Mouse (Mus musculus): Measurements from ENCODE around the gene Phf21b. TPM values are rescaled to one million over a fixed set of nuclear protein-coding genes. Genes with fewer than 3 reads are reported as not detected.
"Not testable (repeated sequence)": the region's sequence is repeated elsewhere in the genome, so short reads cannot be mapped to it uniquely, and the experiment has no call there.

Gene Phf21b
- polyA plus RNA-seq, 1 experiment from 2014 or later: 20.2 TPM

DNA sequence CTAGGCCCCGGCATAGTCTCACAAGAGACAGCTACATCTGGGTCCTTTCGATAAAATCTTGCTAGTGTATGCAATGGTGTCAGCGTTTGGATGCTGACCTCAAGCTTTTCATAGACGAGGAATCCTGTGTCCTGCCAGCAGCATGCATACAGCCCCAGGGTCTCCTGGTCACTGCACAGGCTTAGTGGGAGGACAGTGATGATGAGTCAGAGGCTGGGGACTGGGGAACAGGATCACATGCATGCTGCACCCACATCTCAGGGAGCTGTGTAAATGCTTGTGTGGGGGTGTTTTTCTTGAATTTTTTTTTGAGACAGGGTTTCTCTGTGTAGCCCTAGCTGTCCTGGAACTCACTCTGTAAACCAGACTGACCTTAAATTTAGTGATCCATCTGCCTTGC is 87.3 kb downstream of the Phf21b start:
- WGBS: 89% methylated on average over 4 of the region's 4 CpGs
- not testable (repeated sequence) for H3K27ac ChIP-seq; ATAC-seq (ENCODE audit: low FRiP score, low read depth); H3K9me3 ChIP-seq; H3K36me3 ChIP-seq; H3K9ac ChIP-seq; H3K4me3 ChIP-seq; H3K27me3 ChIP-seq (replicated peaks); H3K4me2 ChIP-seq (replicated peaks)
- H3K4me1 ChIP-seq: peaks cover 26% of the 10 kb centered on the region

DNA sequence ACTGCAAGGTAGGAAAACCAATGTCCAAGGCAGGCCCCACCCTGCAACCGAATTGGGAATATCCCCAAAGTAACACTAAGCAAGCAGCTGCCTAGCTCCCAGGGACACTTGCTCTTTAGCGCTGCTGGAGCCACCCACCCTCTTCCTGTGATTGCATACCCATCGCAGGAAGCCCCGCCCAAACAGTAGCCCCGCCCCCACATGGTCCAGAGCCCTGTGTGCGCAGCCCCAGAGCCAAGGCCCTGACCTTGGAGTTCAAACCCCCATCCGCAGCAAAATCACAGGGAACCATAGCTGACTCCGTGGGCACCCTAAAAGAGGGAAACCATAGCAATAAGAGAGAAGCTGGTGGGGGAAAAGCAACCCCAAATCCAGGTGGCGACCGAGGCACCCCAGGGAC is 89.2 kb downstream of the Phf21b start:
- no peak overlapping the region for H3K4me2 ChIP-seq (replicated peaks)
- no peak overlapping the region for H3K4me3 ChIP-seq
- ATAC-seq (ENCODE audit: low FRiP score, low read depth): no peak
- H3K9ac ChIP-seq: no peak overlapping the region
- no peaks in the 10 kb centered on the region for H3K9me3 ChIP-seq
- H3K36me3 ChIP-seq: no peaks in the 10 kb centered on the region
- H3K27ac ChIP-seq: no peak overlapping the region
- no peaks in the 10 kb centered on the region for H3K27me3 ChIP-seq (replicated peaks)
- H3K4me1 ChIP-seq: peaks cover 20% of the 10 kb centered on the region
- 41% methylated on average over 10 of the region's 10 CpGs for WGBS

DNA sequence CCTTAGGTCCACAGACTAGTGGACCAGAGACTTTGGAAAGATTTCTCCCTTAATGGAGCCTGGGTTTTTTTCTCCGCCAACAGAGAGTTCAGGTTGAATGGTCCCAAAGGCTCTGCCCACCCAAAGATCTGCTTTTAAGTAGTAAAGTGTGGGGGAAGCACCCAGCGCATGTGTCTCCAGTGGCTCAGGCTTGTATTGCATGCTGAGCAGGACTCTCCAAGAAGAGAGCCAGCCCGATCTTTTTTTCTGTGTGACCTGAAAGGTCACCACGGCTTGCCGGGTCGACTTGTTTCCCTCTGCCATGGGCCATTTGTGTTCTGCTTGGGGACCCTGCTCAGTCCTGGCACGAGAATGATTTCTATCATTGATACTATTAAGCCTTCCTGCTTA is 92.4 kb downstream of the Phf21b start:
- Histone ChIP-seq H3K9me3 (no peaks in the 10 kb centered on the region), H3K27me3 (replicated peaks) (no peaks in the 10 kb centered on the region), H3K9ac (no peak overlapping the region), H3K27ac (peak overlapping the region; percentile 3; the same call in 1 of the 2 replicates), H3K4me3 (no peak overlapping the region), H3K4me2 (replicated peaks) (0 out of 2 replicates have a peak overlapping the region, but pooled peaks have one; percentile 16), H3K4me1 (peaks cover 16% of the 10 kb centered on the region), H3K36me3 (no peaks in the 10 kb centered on the region)
- ATAC-seq (ENCODE audit: low FRiP score, low read depth): no peak
- WGBS: 21% methylated on average over 7 of the region's 7 CpGs

DNA sequence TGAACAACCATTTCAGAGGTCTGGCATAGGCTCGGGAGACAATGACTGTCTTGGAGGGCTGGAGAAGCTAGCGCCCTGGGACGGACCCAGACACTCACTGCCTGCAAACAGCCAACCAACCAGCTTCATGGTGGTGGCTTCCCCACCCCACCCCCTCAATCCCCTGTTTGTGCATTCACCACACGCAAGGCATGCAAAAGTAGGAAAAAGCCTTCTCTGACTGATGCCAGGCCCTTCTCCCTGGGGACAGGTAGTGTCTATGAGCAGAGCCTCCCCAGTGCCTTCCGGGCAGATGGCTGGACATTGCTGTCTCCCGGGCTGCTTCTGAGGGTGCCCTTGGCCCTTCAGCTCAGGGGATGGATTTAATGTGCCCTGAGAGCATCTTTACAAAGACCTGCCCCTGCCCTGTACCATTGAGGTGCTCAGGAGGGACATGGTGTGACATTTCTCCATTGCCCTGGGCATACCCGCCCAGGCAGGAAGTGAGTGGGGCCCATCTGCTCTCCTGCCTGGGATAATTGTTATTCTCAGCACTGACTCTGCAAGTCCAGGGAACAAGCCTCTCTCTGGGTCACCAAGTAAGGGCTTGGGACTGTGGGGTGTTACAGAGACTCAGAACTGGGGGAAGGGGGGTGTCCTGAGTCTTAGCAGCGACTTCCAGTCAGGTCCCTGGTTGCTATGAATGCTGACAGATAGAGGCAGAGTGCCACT is 93.0 kb downstream of the Phf21b start:
- Histone ChIP-seq H3K27ac (peak overlapping the region; percentile 3; the same call in 1 of the 2 replicates), H3K9ac (no peak overlapping the region), H3K4me2 (replicated peaks) (0 out of 2 replicates have a peak overlapping the region, but pooled peaks have one; percentile 16), H3K4me1 (peaks cover 16% of the 10 kb centered on the region), H3K4me3 (no peak overlapping the region), H3K36me3 (no peaks in the 10 kb centered on the region), H3K9me3 (no peaks in the 10 kb centered on the region), H3K27me3 (replicated peaks) (no peaks in the 10 kb centered on the region)
- 46% methylated on average over 8 of the region's 8 CpGs for WGBS
- peak; percentile 61 for ATAC-seq (ENCODE audit: low FRiP score, low read depth)

DNA sequence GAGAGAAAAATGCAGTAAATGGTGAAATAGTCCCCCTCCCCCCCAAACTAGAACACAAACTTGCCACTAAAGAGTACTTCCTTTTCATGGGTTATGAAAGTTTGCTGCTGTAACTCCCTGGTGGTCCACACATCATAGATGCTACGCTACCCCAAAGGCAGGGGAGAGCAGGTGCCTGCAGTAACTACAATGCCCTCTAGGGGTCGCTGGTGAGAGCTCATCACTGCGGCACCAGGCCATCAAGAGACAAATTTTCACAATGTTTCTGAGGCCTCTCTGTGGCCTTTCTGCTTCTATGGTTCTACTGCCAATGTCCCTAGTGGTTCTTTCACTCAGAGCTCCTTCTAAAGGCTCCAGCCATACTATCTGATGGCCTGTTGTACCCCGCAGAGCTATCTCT is 97.4 kb downstream of the Phf21b start:
- Histone ChIP-seq H3K4me3 (no peak overlapping the region), H3K9ac (no peak overlapping the region), H3K4me2 (replicated peaks) (no peak overlapping the region), H3K27me3 (replicated peaks) (0 out of 2 replicates have a peak, but pooled peaks cover 8% of the 10 kb centered on the region), H3K27ac (no peak overlapping the region), H3K4me1 (peaks cover 25% of the 10 kb centered on the region), H3K36me3 (no peaks in the 10 kb centered on the region), H3K9me3 (no peaks in the 10 kb centered on the region)
- ATAC-seq (ENCODE audit: low FRiP score, low read depth): no peak
- WGBS: 32% methylated on average over 4 of the region's 4 CpGs

DNA sequence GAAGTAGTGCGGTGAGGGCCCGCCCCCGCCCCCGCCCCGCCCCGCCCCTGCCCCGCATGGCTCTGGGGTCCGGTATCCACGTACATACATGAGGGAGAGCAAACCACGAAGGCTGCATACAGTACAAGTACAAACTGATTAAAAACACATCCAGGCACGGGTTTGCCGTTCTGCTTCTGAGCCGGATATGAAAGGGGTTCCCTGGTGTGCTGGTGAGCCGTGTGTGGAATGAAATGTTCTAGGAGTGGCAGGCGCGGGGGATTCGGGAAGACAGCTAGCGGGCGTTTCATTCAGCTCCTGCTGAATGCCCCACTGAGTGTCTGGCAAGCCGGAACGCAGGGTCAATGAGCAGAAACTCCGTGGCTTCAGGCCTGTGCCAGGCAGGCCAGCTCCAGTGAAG is 99.4 kb downstream of the Phf21b start:
- WGBS: under 1% methylated on average over 22 of the region's 22 CpGs
- Histone ChIP-seq H3K4me2 (replicated peaks) (peak overlapping the region; percentile 68), H3K9me3 (no peaks in the 10 kb centered on the region), H3K27me3 (replicated peaks) (0 out of 2 replicates have a peak, but pooled peaks cover 8% of the 10 kb centered on the region), H3K9ac (peak overlapping the region; percentile 47), H3K36me3 (no peaks in the 10 kb centered on the region), H3K27ac (peak overlapping the region; percentile 59; the same call in 1 of the 2 replicates), H3K4me1 (peaks cover 24% of the 10 kb centered on the region), H3K4me3 (peak overlapping the region; percentile 29)
- ATAC-seq (ENCODE audit: low FRiP score, low read depth): peak; percentile 35; the same call in 1 of the 2 replicates

DNA sequence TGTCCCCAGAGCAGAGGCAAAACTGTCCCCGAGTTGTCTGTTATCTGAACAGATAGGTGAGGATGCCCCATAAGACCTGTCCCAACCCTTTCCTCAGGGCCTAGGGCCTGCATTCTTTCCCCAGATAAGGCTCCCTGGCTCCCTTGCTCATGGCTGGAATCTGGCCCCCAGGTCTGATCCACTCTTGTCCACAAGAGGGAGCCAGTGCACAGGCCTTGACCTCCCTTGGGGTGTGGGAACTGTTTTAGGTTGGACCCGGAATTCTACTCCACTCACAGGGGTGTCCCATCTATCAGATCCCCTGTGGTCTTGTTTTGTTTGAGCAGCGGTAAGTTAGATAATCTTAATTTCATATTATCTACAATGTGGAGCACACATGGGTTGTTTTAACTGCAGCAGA is 100.9 kb downstream of the Phf21b start:
- Histone ChIP-seq H3K4me2 (replicated peaks) (no peak overlapping the region), H3K27ac (no peak overlapping the region)
- 12% methylated on average over 3 of the region's 3 CpGs for WGBS

DNA sequence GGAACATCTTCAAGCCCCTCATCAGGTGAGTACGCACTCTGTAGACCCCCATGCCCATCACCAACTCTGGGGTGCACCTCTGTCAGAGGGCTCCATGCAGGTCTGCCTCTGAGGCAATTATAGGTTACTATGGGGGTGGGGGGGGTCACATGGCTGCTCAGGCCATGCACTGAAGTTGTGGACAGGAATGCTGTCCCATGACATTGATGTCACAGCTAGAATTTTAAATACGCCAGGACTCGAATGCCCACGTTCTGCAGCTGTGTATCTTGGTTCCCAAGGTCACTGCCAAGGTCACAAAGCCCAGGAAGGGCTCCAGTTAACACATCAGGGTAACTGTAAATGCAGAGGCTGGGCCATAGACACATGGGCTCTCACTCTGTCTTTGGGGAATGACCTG is 110.0 kb downstream of the Phf21b start:
- no peak overlapping the region for H3K4me3 ChIP-seq
- H3K9me3 ChIP-seq: no peaks in the 10 kb centered on the region
- 92% methylated on average over 4 of the region's 4 CpGs for WGBS
- no peaks in the 10 kb centered on the region for H3K27me3 ChIP-seq (replicated peaks)
- H3K4me2 ChIP-seq (replicated peaks): no peak overlapping the region
- no peak overlapping the region for H3K9ac ChIP-seq
- no peaks in the 10 kb centered on the region for H3K36me3 ChIP-seq
- peaks cover 5% of the 10 kb centered on the region; the same call in 1 of the 2 replicates for H3K4me1 ChIP-seq
- ATAC-seq (ENCODE audit: low FRiP score, low read depth): no peak
- no peak overlapping the region for H3K27ac ChIP-seq

More for the DNA sequence above, 100.9 kb downstream of the Phf21b start:
- H3K9ac ChIP-seq: no peak overlapping the region
- ATAC-seq (ENCODE audit: low FRiP score, low read depth): peak; percentile 52; the same call in 1 of the 2 replicates
- H3K4me3 ChIP-seq: no peak overlapping the region
- peaks cover 24% of the 10 kb centered on the region for H3K4me1 ChIP-seq
- no peaks in the 10 kb centered on the region for H3K9me3 ChIP-seq
- H3K27me3 ChIP-seq (replicated peaks): 0 out of 2 replicates have a peak, but pooled peaks cover 8% of the 10 kb centered on the region
- no peaks in the 10 kb centered on the region for H3K36me3 ChIP-seq

DNA sequence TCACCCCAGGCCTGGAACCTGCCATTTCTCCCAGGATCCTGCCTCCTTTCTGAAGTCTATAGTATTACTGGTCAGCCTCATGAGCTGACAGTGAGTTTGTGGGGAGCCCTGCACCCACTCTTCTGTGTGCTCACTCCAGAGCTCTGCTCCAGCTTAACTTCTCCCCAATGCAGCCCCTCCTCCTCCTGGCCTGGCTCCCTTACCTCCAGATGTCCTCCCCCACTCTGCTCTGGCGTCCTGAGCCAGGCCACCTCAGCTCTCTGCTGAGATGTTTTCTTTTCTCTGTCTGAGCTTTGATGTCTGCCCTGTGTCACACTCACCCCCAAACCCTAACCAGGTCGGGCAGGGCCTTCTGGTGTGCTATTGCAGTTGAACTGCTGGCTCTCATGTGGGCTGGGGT is 111.5 kb downstream of the Phf21b start:
- ATAC-seq (ENCODE audit: low FRiP score, low read depth): no peak
- no peak overlapping the region for H3K4me2 ChIP-seq (replicated peaks)
- peaks cover 5% of the 10 kb centered on the region; the same call in 1 of the 2 replicates for H3K4me1 ChIP-seq
- no peak overlapping the region for H3K4me3 ChIP-seq
- no peaks in the 10 kb centered on the region for H3K36me3 ChIP-seq
- 12% methylated on average over 2 of the region's 2 CpGs for WGBS
- no peak overlapping the region for H3K27ac ChIP-seq
- H3K27me3 ChIP-seq (replicated peaks): no peaks in the 10 kb centered on the region
- no peaks in the 10 kb centered on the region for H3K9me3 ChIP-seq
- H3K9ac ChIP-seq: no peak overlapping the region

DNA sequence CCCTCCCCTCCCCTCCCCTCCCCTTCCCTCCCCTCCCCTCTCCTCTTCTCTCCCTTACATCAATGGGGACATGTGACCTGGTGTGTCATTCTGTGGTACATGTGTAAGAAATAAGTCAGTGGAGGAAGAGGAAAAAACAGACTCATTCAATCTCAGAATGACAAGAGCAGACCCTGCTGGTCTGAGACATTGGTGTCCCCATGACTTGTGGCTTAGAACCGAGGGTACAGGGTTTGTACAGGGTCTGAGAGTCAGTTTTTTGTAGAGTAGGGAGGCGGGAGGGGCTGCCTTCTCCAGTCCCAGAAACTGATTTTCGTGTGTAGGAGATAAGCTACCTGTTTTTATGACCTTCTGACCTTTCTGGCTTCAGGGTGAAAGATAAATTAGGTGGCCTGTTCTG is 112.5 kb downstream of the Phf21b start:
- no peaks in the 10 kb centered on the region for H3K36me3 ChIP-seq
- no peak overlapping the region for H3K4me3 ChIP-seq
- 15% methylated on average over 3 of the region's 3 CpGs for WGBS
- no peaks in the 10 kb centered on the region for H3K9me3 ChIP-seq
- no peak for ATAC-seq (ENCODE audit: low FRiP score, low read depth)
- H3K4me1 ChIP-seq: peaks cover 5% of the 10 kb centered on the region; the same call in 1 of the 2 replicates
- H3K27ac ChIP-seq: no peak overlapping the region
- no peak overlapping the region for H3K4me2 ChIP-seq (replicated peaks)
- no peaks in the 10 kb centered on the region for H3K27me3 ChIP-seq (replicated peaks)
- H3K9ac ChIP-seq: no peak overlapping the region

DNA sequence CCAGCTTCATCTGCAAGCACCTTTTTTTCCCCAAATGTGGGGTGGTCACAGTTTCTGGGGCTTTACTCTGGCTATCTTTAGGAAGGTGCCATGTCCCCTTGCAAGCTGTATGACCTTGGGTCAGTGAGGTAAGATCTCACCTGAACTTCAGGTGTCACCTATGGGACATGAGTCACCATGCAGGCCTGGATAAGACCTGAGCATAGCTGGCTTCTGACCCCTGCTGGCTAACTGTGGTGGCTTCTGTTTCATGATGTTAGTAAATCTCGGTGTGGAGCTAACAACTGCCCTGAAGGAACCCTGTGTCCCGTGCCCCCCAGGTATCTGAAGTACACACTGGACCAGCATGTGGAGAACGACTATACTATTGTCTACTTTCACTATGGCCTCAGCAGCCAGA is 114.3 kb downstream of the Phf21b start:
- H3K27me3 ChIP-seq (replicated peaks): no peaks in the 10 kb centered on the region
- no peak overlapping the region for H3K4me2 ChIP-seq (replicated peaks)
- H3K4me1 ChIP-seq: peaks cover 11% of the 10 kb centered on the region; the same call in 1 of the 2 replicates
- H3K4me3 ChIP-seq: no peak overlapping the region
- H3K9ac ChIP-seq: no peak overlapping the region
- no peak for ATAC-seq (ENCODE audit: low FRiP score, low read depth)
- H3K36me3 ChIP-seq: no peaks in the 10 kb centered on the region
- H3K9me3 ChIP-seq: no peaks in the 10 kb centered on the region
- H3K27ac ChIP-seq: no peak overlapping the region
- WGBS: 75% methylated on average over 3 of the region's 3 CpGs

DNA sequence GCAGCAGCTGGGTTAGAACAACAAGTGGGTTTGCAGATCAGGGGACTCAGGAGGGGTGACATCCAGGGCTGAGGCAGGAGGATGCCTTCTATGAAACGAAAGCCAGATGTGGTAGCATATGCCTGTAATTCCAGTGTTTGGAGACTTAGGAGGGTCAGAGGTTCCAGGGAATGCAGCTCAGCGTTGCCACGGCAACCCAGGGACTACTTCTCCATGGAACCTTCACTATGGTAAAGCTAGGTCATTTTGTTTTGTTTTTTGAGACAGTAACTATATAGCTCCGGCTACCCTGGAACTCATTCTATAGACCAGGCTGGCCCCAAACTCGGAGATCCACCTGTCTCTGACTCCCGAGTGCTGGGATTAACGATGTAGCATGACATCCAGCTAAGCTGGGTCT is 117.6 kb downstream of the Phf21b start:
- no peak for ATAC-seq (ENCODE audit: low FRiP score, low read depth)
- no peak overlapping the region for H3K4me3 ChIP-seq
- no peak overlapping the region for H3K4me2 ChIP-seq (replicated peaks)
- no peaks in the 10 kb centered on the region for H3K36me3 ChIP-seq
- H3K4me1 ChIP-seq: peaks cover 13% of the 10 kb centered on the region; the same call in 1 of the 2 replicates
- H3K9ac ChIP-seq: no peak overlapping the region
- WGBS: 88% methylated on average over 7 of the region's 7 CpGs
- no peaks in the 10 kb centered on the region for H3K9me3 ChIP-seq
- H3K27ac ChIP-seq: no peak overlapping the region
- no peaks in the 10 kb centered on the region for H3K27me3 ChIP-seq (replicated peaks)

DNA sequence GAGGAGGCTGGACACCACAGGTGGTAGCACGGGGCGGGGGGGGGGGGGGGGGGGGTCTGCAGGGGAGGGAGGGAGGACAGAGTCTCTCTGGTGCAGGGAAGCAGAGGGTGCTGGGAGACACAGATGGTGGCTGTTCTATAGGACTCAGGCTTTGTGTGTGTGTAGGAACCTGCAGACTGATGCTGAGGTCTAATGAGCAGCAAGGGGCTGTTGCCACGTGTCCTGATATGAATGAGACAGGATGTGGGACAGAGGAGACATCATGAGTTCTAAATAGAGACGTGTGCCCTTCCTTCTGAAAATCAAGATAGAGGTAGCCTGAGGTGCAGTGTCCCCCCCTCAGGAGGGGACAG is 118.9 kb downstream of the Phf21b start:
- WGBS: 45% methylated on average over 2 of the region's 4 CpGs
- H3K4me1 ChIP-seq: peaks cover 25% of the 10 kb centered on the region
- H3K4me2 ChIP-seq (replicated peaks): 0 out of 2 replicates have a peak overlapping the region, but pooled peaks have one; percentile 6
- peak; percentile 35; the same call in 1 of the 2 replicates for ATAC-seq (ENCODE audit: low FRiP score, low read depth)
- no peak overlapping the region for H3K27ac ChIP-seq
- H3K4me3 ChIP-seq: no peak overlapping the region
- no peaks in the 10 kb centered on the region for H3K9me3 ChIP-seq
- H3K9ac ChIP-seq: no peak overlapping the region
- H3K27me3 ChIP-seq (replicated peaks): no peaks in the 10 kb centered on the region
- no peaks in the 10 kb centered on the region for H3K36me3 ChIP-seq
